Mouse (Mus musculus) liver, adult 2 months (tissue): Measurements from ENCODE around the gene Prickle2.

Experiments
- CTCF ChIP-seq: fragments of 200-500 bp; IDR thresholded peaks from 2 replicates; pipeline ENCODE4 v1.5.1; 2011; ENCODE audit warnings: low read depth, low read length, control low read depth
- POLR2A ChIP-seq: fragments of 200-500 bp; IDR thresholded peaks from 2 replicates; pipeline ENCODE4 v1.6.1; 2011; ENCODE audit warnings: low read length, control low read depth; ENCODE audit not compliant: insufficient read depth; ENCODE audit errors: extremely low read depth

- TF ChIP-seq CTCF (peak; percentile 29; the same call in 1 of the 2 replicates), POLR2A (no peak)
Measured at GRCm38 (mm10) chr6:92743605-92744004, 37.6 kb upstream of the Prickle2 start.
